Mouse (Mus musculus): ENCODE results near the gene Chst11.

GRCm38 (mm10) chr10:83004389-83004788 is 19.1 kb downstream of the Chst11 start:
- no peak for TF ChIP-seq CTCF (IDR thresholded peaks at IDR 0.05; ENCODE audit: insufficient read depth, low read depth, low read length)
- TF ChIP-seq POLR2A (IDR thresholded peaks at IDR 0.05; ENCODE audit: insufficient read depth, low read depth, low read length) = no peak
